Mouse (Mus musculus) layer of hippocampus, postnatal 10 days (tissue): Measurements from ENCODE around the gene Sv2b. TPM values are rescaled to one million over a fixed set of nuclear protein-coding genes. Genes with fewer than 3 reads are reported as not detected.
A peak's percentile ranks its signal among the peaks of the same experiment; 100 is the strongest.
"Not testable (repeated sequence)": the region's sequence is repeated elsewhere in the genome, so short reads cannot be mapped to it uniquely, and the experiment has no call there.

Experiments
- DNase-seq, 2 experiments: peaks; one replicate each; pipeline ENCODE4 v3.0.0; 2021; ENCODE audit warnings: low spot score in 2 of 2
- long read RNA-seq: library from polyadenylated mRNA; stranded (forward); transcript quantifications from one replicate; pipeline ENCODE4 v2.0.0, GENCODE M21; 2023
- total RNA-seq, 2 experiments: library from RNA; stranded (reverse); gene quantifications; 2 replicates each; pipeline ENCODE4 v1.2.3; 2021

Sv2b gene
- 100 to 1,000 TPM; 230 to 237 TPM for total RNA-seq
- long read RNA-seq, full-length matches to known transcripts: 43 of 73 reads
- long read RNA-seq, partial matches to known transcripts: 6 of 73 reads
- long read RNA-seq, other reads (novel, unspliced or antisense): 24 of 73 reads

DNA sequence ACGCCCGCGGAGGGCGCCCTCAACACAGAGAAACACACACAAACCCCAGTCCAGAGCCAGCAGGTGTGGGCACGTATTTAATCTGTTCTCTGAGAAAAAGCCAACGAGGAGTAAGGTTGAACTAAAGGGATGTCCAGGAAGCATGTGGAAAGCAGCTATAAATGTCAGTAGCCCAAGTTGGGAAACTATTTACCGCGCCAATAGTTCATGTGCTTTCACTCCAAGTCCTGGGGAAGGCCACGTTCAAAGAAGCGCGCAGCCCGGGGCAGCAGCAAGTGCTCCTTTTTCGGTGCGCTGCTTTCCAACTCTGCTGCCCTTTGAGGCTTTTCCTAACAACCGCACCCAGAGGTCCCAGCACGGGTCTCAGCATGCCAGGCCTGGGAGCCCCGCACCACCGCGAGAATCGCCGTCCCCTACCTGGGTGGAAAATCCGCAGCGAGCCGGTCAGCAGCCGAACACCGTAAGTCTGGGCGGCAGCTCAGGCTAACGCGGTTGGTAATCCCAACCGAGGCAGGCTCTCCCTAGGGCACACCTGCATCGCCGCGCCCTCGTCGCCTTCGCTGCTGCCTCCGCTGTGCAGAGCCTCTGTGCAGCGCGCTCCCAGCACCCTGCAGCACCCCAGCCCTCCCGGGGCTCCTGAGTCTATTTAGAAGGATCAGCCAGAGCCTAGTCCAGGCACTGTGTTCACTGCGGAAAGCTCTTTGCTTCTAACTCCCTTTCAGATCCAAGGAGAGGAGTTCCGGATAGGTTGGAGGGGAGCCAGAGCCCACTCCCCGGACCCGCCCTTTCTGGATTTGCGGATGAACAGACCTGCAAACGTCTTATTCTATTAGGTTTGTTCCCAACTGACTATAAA lies at the start of gene Sv2b:
Gene Sv2b, minus strand, starts transcription at position 806 of the 856 bp plus-strand sequence.
- peak; percentile 26 to 48 for DNase-seq

GRCm38 (mm10) chr7:75358284-75358851 lies 49.3 kb upstream of the Sv2b start:
- DNase-seq: no peak

GRCm38 (mm10) chr7:75355521-75355920 lies 46.5 kb upstream of the Sv2b start:
- DNase-seq: no peak

DNA sequence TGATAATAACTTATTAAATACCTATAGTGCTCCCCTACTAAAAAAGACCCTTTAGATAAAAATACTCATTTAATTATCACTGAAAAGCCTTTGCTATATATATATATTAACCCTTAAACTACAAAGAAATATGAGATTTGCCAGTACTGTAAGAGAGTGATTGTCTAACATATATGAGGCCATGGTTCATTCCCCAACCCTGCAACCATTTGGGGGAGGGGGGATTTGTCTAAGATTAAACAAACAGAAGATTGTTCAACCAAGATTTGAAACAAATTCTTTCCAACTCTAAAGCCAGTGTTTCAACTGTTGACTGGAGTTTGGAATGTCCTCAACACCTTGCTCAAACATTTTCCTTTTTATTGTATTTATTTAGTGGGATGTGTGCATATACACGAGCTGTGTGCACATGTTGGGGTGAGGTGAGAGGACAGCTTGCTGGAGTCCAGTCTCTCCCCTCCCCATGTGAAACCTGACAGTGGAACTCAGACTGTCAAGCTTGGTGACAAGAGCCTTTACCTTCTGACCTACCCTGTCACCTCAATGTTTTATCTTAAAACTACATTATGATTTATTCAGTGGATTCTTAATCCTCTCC lies 43.8 kb upstream of the Sv2b start:
- no peak for DNase-seq

- DNase-seq: no peak
These were observed 41.1 kb upstream of the Sv2b start for GRCm38 (mm10) chr7:75350172-75350571.

- DNase-seq: no peak
These were observed 23.2 kb upstream of the Sv2b start for GRCm38 (mm10) chr7:75332311-75332710.

GRCm38 (mm10) chr7:75329740-75330142 lies 20.7 kb upstream of the Sv2b start:
- peak in 1 of 2 experiments; percentile 18 for DNase-seq

- DNase-seq: peak in 1 of 2 experiments; percentile 15
These were observed 19.8 kb upstream of the Sv2b start for GRCm38 (mm10) chr7:75328721-75329362.

- no peak for DNase-seq
These were observed 16.2 kb upstream of the Sv2b start for GRCm38 (mm10) chr7:75325273-75325672.

- DNase-seq: not testable (repeated sequence)
These were observed 13.7 kb upstream of the Sv2b start for GRCm38 (mm10) chr7:75322742-75323141.

DNA sequence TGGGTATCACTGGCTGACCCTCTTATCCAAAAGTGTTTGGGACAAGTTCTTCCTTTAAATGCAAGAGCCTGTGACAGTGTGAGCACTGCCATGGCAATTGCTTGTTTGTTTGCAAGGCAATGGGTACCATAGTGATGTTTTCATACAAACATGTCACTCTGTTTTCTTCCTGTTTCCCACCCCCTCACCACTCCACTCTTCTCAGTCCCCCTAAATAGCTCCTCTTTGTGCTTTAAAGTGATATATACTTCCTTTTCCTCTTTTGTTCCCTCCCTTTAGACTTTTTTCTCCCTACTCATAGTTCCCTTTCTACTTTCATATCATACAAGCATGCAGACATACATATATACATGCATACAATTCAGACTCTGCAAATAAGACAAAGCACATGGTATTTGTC lies 10.9 kb upstream of the Sv2b start:
- DNase-seq: no peak

DNA sequence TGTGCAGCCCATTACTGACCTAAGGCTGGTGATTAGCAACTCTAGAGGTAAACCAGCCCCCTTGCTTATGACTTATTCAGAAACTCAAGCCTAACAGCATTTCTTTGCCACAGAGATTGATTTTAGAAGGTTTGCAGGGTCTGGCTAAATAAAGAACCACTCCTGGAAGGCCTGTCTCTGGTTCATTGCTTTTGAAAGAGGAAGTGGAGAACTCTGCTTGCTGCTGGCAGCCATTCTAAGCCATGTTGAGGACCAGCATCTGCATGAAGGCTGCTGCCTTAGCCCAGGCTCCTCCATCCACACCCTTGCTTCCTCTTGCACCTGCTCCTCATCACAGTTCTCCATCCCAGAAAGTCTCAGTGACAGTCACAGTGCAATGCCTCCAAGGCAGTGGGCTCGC lies 9.3 kb upstream of the Sv2b start:
- DNase-seq: no peak

DNA sequence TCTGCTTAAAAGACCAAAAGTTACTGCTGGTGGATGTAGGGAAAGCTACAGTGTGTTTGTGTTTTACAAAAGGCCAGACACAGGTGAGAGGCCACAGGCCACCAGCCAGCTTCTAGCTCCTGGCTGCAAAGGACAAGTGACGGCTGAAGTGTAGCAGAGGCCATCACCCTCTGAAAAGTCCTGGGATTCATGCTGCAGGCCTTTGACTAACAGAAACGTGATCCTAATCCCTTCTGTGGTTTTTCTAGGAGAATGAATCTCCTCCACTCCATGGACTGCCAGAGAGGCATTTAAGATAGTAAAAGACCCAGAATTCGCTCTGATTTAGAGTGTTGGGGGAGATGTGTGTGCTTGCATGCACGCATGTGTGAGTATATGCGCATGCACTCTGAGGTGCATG lies 5.8 kb upstream of the Sv2b start:
- no peak for DNase-seq

GRCm38 (mm10) chr7:75309570-75309969 lies 508 bp upstream of the Sv2b start:
- no peak for DNase-seq

DNA sequence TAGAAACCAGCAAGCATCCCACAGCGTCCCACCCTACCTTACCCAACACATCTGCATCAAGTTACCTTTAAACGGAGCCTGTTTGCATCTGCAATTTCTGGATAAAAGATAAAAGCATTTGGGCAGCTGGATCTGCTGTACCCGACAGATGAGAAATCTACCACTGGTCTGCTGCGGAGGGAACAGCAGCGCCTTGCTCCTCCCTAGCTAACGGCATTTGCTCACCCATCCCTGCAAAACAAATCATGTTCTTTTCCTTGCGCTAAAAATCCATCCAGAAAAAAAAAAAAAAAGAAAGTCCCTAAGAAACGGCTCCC lies 964 bp downstream of the Sv2b start:
- DNase-seq: no peak

DNA sequence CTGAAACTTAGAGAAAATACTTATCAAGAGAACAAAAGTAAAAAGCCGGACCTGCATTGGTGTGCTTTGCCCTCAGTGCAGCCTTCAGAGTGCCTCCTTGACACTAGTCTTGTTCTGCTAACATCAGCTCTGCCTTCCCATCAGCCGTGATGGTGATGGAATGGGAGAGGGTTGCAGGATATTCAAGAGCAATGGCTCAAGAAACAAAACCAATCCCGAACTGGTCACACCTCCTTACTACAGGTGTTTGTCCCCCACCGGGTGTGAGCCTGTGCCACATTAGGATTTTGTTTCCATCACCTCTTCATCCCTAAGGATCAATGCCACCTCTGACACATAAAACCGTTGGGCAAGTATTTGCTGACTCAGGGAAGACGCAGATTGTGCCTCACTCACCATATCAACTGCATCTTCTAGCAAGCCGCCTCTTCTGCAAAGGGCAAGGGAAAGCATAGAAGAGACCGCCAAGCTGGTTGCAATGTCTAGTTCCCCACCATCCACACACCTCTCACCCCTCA lies 1.4 kb downstream of the Sv2b start:
- no peak for DNase-seq

- no peak for DNase-seq
These were observed 3.1 kb downstream of the Sv2b start for GRCm38 (mm10) chr7:75305901-75306465.

DNA sequence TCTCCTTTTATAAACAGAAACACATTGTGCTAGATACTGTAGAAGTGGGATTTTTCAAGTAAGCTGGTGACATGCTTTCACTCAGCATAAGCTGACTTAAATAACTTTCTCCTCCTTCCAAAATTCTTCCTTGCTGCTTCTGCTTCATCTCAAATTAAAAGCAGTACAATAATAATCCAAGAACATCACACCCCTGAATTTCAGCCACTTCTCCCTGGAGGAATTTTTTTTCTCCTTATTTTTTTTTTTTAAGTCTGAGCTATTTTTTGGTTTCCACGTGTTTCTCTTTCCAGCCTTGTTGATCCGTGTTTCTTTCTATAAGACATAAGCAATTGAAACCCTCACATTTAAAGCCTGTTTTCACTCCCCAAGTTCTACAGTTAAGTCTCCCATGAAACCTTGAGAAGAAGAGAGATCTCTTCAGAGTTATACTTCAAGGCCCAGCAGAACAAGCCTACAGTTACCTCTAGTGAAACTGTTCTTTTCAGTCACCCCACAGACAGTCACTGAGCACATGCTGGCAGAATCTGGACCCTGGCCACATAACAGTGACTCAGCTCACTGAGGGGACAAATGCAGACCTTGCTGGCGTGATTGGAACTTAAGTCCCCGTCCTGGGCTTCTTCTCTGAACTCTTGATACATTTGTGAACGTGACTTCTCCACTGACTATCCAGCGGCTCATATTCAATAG lies 6.4 kb downstream of the Sv2b start:
- DNase-seq: no peak

DNA sequence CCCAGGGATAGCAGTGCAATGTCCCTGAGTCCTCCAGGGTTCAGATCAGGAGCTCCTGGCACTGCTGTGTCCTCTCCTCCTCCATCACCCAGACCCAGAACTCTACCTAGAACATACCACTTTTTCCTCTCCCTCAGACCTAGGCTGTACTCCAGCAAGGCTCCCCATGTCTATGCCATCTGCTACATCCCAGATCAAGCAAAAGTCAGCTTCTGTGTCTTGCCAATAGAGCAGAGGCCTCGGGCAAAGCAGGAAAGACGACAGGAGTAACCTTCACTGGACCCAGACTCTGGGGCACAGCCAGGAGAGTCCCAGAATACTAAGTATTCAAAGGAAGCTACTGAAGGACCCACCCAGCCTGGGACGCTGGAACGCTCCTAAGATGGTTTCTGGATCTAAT lies 9.8 kb downstream of the Sv2b start:
- no peak for DNase-seq

GRCm38 (mm10) chr7:75296688-75297119 lies 12.4 kb downstream of the Sv2b start:
- no peak for DNase-seq
